Mouse (Mus musculus): ENCODE data around the gene Ift43. TPM values are rescaled to one million over a fixed set of nuclear protein-coding genes. Genes with fewer than 3 reads are reported as not detected.
A peak's percentile ranks its signal among the peaks of the same experiment; 100 is the strongest.

Ift43 gene
- total RNA-seq, 1 experiment = 16.9 TPM

DNA sequence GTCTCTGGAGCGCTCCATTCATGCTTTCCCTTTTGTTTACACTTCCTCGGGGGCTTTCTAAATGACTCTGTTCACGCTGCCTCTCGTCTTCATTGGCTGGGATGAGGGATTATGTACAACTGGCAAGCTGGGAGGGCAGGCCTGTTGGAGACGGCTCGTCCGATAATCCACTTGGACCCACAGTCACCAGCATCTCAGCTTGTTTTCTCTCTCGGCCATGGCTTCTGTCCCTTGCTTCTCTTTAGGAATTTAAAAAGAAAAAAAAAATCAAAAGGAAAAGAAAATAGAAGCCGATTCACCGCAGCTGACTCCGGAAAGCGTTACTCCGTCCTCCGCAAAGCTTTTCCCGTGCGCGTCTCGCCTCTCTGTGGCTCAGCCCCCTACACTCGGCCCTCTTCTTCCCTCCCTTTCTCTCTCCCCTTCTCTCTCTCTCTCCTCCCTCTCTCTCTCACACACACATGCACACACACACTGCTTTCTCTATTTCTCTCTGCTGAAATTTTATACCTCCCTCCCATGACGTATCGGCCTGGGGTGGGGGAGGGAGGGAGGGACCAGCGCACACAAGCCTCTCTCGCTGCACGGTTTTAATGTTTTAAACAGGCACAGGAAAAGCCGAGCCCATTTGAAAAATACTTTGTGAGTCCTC, 3.7 kb upstream of the Ift43 start, which contains the start of gene Tgfb3:
TSS of gene Tgfb3 (minus strand) at position 489 of the 649 bp plus-strand sequence.
- H3K9me3 ChIP-seq (ENCODE audit: control insufficient read depth, insufficient read depth, low read depth, low read length) = no peaks in the 10 kb centered on the region
- in situ Hi-C loops (cut with MboI; ENCODE audit: low sequenced_read_pairs in 2 of 2, unreplicated experiment in 2 of 2) = no loop called here
- no peak for DNase-seq (ENCODE audit: low read depth, low spot score)
- peak within 1 kb of the TSS; percentile 65 to 83 for H3K4me3 ChIP-seq (ENCODE audit: insufficient read depth in 1 of 2, low read depth in 1 of 2, low read length in 2 of 2, poor library complexity in 1 of 2, severe bottlenecking in 1 of 2)
- peak within 1 kb of the TSS; percentile 72; the same call in 1 of the 2 replicates for H3K9ac ChIP-seq (ENCODE audit: insufficient read depth, low read depth, low read length, poor library complexity, severe bottlenecking)
- TF ChIP-seq MAFK (IDR thresholded peaks at IDR 0.05; ENCODE audit: insufficient read depth, low read depth, low read length) = no peak
- TF ChIP-seq CHD2 (IDR thresholded peaks at IDR 0.05; ENCODE audit: low read depth, low read length) = no peak
- no peak for TF ChIP-seq ZNF384 (IDR thresholded peaks at IDR 0.05; ENCODE audit: low read depth, low read length)
- no peak for TF ChIP-seq HCFC1 (IDR thresholded peaks at IDR 0.05; ENCODE audit: borderline replicate concordance, insufficient read depth, low read length)
- no peak for TF ChIP-seq ZC3H11A (IDR thresholded peaks at IDR 0.05; ENCODE audit: borderline replicate concordance, low read depth, low read length)
- no peak within 1 kb of the TSS for H3K27ac ChIP-seq (ENCODE audit: insufficient read depth, low read depth, low read length, poor library complexity, severe bottlenecking)
- no peaks in the 10 kb centered on the region for H3K36me3 ChIP-seq (ENCODE audit: control insufficient read depth, insufficient read depth, low read length, poor library complexity, severe bottlenecking)
- H3K4me1 ChIP-seq (ENCODE audit: control insufficient read depth in 2 of 2, insufficient read depth in 2 of 2, low read length in 2 of 2, poor library complexity in 1 of 2) = peaks cover 0 to 2% of the 10 kb centered on the region in 2 experiments; a peak in 1 of 4 replicates

DNA sequence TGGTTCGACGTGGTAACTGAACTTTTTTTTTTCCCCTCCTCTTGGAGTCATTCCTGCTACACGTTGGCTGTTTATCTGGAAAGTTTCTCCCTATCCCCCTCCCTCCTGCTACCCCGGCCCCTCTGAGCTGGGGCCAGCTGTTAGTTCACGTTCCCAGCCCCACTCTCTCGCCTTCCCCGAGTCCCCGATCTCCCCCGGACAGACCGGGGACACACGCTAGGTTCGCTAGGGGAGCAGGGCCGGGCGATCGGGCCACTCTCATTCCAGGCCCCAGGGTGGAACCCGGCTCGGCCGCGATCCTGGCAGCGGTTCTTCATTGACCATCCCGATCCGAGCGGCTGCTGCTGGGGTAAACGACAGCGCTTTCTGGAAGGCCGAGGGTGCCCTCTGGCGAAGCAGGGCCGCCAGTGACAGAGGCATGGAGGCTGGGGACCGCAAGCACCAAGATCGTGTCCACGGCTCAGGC, 3.1 kb upstream of the Ift43 start:
- peak; percentile 76 for DNase-seq (ENCODE audit: low read depth, low spot score)
- peak overlapping the region; percentile 65 to 83 for H3K4me3 ChIP-seq (ENCODE audit: insufficient read depth in 1 of 2, low read depth in 1 of 2, low read length in 2 of 2, poor library complexity in 1 of 2, severe bottlenecking in 1 of 2)
- in situ Hi-C loops (cut with MboI; ENCODE audit: low sequenced_read_pairs in 2 of 2, unreplicated experiment in 2 of 2) = no loop called here

DNA sequence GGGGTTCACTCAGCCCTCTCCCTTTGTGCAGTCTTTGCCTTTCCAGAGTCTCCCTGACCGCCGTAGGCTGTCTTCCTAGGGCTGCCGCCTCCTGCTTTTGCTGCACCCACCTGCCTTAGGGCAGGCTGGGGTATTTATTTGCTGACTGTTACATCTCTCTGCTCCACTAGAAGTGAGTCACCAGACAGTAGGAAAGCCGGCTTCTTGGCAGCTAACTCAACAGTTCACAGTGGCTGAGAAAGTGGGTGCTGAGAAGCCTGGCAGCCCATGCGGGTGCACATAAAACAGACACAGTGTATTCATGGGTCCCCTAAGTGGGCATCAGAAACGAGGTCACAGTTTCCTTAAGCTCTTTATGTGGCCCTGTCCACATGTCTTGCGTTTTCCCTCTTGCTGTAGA, 3.5 kb downstream of the Ift43 start:
- H3K27ac ChIP-seq (ENCODE audit: insufficient read depth, low read depth, low read length, poor library complexity, severe bottlenecking) = no peak overlapping the region
- no peak overlapping the region for H3K4me3 ChIP-seq (ENCODE audit: insufficient read depth in 1 of 2, low read depth in 1 of 2, low read length in 2 of 2, poor library complexity in 1 of 2, severe bottlenecking in 1 of 2)
- H3K9ac ChIP-seq (ENCODE audit: insufficient read depth, low read depth, low read length, poor library complexity, severe bottlenecking) = no peak overlapping the region
- H3K36me3 ChIP-seq (ENCODE audit: control insufficient read depth, insufficient read depth, low read length, poor library complexity, severe bottlenecking) = peaks cover 3% of the 10 kb centered on the region; the same call in 1 of the 2 replicates
- in situ Hi-C loops (cut with MboI; ENCODE audit: low sequenced_read_pairs in 2 of 2, unreplicated experiment in 2 of 2) = no loop called here
- H3K4me1 ChIP-seq (ENCODE audit: control insufficient read depth in 2 of 2, insufficient read depth in 2 of 2, low read length in 2 of 2, poor library complexity in 1 of 2) = peaks cover 0 to 2% of the 10 kb centered on the region in 2 experiments; a peak in 1 of 4 replicates
- DNase-seq (ENCODE audit: low read depth, low spot score) = no peak
- TF ChIP-seq HCFC1 (IDR thresholded peaks at IDR 0.05; ENCODE audit: borderline replicate concordance, insufficient read depth, low read length) (no peak), CHD2 (IDR thresholded peaks at IDR 0.05; ENCODE audit: low read depth, low read length) (no peak), ZC3H11A (IDR thresholded peaks at IDR 0.05; ENCODE audit: borderline replicate concordance, low read depth, low read length) (no peak), MAFK (IDR thresholded peaks at IDR 0.05; ENCODE audit: insufficient read depth, low read depth, low read length) (no peak)
- no peaks in the 10 kb centered on the region for H3K9me3 ChIP-seq (ENCODE audit: control insufficient read depth, insufficient read depth, low read depth, low read length)

More for the DNA sequence above, 3.1 kb upstream of the Ift43 start:
- Histone ChIP-seq H3K9me3 (ENCODE audit: control insufficient read depth, insufficient read depth, low read depth, low read length) (no peaks in the 10 kb centered on the region), H3K27ac (ENCODE audit: insufficient read depth, low read depth, low read length, poor library complexity, severe bottlenecking) (no peak overlapping the region), H3K36me3 (ENCODE audit: control insufficient read depth, insufficient read depth, low read length, poor library complexity, severe bottlenecking) (no peaks in the 10 kb centered on the region), H3K4me1 (ENCODE audit: control insufficient read depth in 2 of 2, insufficient read depth in 2 of 2, low read length in 2 of 2, poor library complexity in 1 of 2) (peaks cover 0 to 2% of the 10 kb centered on the region in 2 experiments; a peak in 1 of 4 replicates), H3K9ac (ENCODE audit: insufficient read depth, low read depth, low read length, poor library complexity, severe bottlenecking) (peak overlapping the region; percentile 72; the same call in 1 of the 2 replicates)
- TF ChIP-seq ZNF384 (IDR thresholded peaks at IDR 0.05; ENCODE audit: low read depth, low read length) (no peak), HCFC1 (IDR thresholded peaks at IDR 0.05; ENCODE audit: borderline replicate concordance, insufficient read depth, low read length) (no peak), ZC3H11A (IDR thresholded peaks at IDR 0.05; ENCODE audit: borderline replicate concordance, low read depth, low read length) (peak; percentile 78)

- in situ Hi-C loops (cut with MboI; ENCODE audit: low sequenced_read_pairs in 2 of 2, unreplicated experiment in 2 of 2) = no loop called here
Measured at GRCm38 (mm10) chr12:86086550-86086949, 4.2 kb downstream of the Ift43 start.

More at GRCm38 (mm10) chr12:86086550-86086949, 4.2 kb downstream of the Ift43 start:
- DNase-seq (ENCODE audit: low read depth, low spot score) = no peak
- no peak overlapping the region for H3K27ac ChIP-seq (ENCODE audit: insufficient read depth, low read depth, low read length, poor library complexity, severe bottlenecking)
- H3K4me3 ChIP-seq (ENCODE audit: insufficient read depth in 1 of 2, low read depth in 1 of 2, low read length in 2 of 2, poor library complexity in 1 of 2, severe bottlenecking in 1 of 2) = no peak overlapping the region
- peaks cover 3% of the 10 kb centered on the region; the same call in 1 of the 2 replicates for H3K36me3 ChIP-seq (ENCODE audit: control insufficient read depth, insufficient read depth, low read length, poor library complexity, severe bottlenecking)
- no peak overlapping the region for H3K9ac ChIP-seq (ENCODE audit: insufficient read depth, low read depth, low read length, poor library complexity, severe bottlenecking)
- peaks cover 0 to 2% of the 10 kb centered on the region in 2 experiments; a peak in 1 of 4 replicates for H3K4me1 ChIP-seq (ENCODE audit: control insufficient read depth in 2 of 2, insufficient read depth in 2 of 2, low read length in 2 of 2, poor library complexity in 1 of 2)
- TF ChIP-seq CHD2 (IDR thresholded peaks at IDR 0.05; ENCODE audit: low read depth, low read length) (no peak), ZC3H11A (IDR thresholded peaks at IDR 0.05; ENCODE audit: borderline replicate concordance, low read depth, low read length) (no peak), ZNF384 (IDR thresholded peaks at IDR 0.05; ENCODE audit: low read depth, low read length) (no peak), MAFK (IDR thresholded peaks at IDR 0.05; ENCODE audit: insufficient read depth, low read depth, low read length) (no peak), HCFC1 (IDR thresholded peaks at IDR 0.05; ENCODE audit: borderline replicate concordance, insufficient read depth, low read length) (no peak)
- H3K9me3 ChIP-seq (ENCODE audit: control insufficient read depth, insufficient read depth, low read depth, low read length) = no peaks in the 10 kb centered on the region
